Mouse (Mus musculus): ENCODE measurements around the gene Gak.

DNA sequence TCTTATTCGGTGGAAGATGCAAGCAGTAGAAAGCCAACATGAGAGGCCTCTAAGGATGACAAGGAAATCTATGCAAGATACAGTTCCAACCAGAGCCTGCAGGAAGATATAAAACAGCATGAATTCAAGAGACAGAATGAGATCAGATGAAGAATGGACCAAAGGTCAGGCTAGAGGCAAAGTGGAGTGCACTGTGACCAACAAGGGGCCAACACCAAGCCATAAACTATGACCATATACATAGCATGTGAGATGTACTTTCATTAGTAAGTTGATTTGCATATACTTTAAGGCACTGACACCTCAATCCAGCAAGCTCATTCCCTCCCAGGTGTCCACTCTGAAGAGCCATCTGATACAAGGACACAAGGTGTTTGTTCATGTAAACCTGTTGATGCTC is 19.1 kb downstream of the Gak start:
- no peak for TF ChIP-seq POLR2A (IDR thresholded peaks at IDR 0.05; ENCODE audit: extremely low read depth, insufficient read depth, low read length)
- no peak for TF ChIP-seq CTCF (IDR thresholded peaks at IDR 0.05; ENCODE audit: extremely low read depth, insufficient read depth, low read length)
